Comparison of ENCODE assay signal across 9 mouse cellular contexts in the genomic region with DNA sequence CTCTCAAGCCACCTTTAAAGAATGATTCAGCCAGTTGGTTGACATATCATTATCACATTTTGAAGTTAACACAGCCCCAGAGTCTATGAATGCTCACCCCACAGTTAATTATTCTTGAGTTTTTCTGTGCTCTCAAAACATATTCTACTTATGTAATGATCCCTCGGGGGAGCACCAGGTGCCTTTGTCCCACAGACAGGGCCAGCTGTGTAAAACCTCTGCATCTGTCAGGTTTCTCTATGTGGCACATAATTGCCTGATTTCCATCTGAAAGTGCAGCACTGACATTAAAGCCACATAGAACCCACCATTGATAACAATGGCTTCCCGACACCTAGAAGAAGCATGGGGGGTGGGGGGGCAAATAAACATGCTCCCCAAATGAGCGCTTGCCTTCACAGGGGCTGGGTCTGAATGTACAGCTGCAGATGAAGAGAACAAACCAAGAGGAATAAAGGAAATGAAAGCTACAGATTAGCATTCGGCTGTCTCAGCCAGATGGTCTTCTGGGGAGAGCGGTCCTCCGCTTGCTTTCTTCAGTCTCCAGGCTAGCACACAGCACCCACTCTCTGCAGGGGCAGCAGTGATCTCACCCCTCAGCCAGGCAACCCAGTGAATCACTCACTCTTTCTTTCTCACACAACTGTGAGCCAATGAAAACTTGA.
DNase-seq lines count a peak whose midpoint lies in the region; ATAC-seq lines count a peak whose summit lies in the region.
"Had no signal": no experiment of that assay in that cellular context is flagged by ENCODE, and none has a peak within 500 bp of the region (broad histone marks: within the 10 kb centered on the region; RNA-seq: fewer than 3 reads in every experiment).

No protein-coding gene starts in this region.

- H3K4me2 ChIP-seq in heart, embryonic 12.5 days, result no peak overlapping the region
- H3K4me2 ChIP-seq in hindbrain, embryonic 12.5 days (replicated peaks), result peak overlapping the region; percentile 6; the same call in 1 of the 2 replicates
- no peak overlapping the region; the same call in 1 of the 2 replicates for H3K4me2 ChIP-seq in midbrain, embryonic 11.5 days
- H3K4me2 ChIP-seq: liver, embryonic 15.5 days had no signal

- intact Hi-C loops in heart, postnatal 25 days (cut with DNase I), result no loop called here

- H3K27ac ChIP-seq in heart, embryonic 12.5 days (ENCODE audit: poor library complexity, severe bottlenecking), result 0 out of 2 replicates have a peak overlapping the region, but pooled peaks have one; percentile 35
- H3K27ac ChIP-seq in hindbrain, embryonic 12.5 days, result 0 out of 2 replicates have a peak overlapping the region, but pooled peaks have one; percentile 26
- peak overlapping the region; percentile 48 for H3K27ac ChIP-seq in midbrain, embryonic 11.5 days (ENCODE audit: low read depth, low read length)
- H3K27ac ChIP-seq: liver, embryonic 15.5 days had no signal

- ATAC-seq in heart, embryonic 12.5 days (ENCODE audit: insufficient number of reproducible peaks, low FRiP score), result no peak; the same call in 1 of the 2 replicates
- peak; percentile 73; the same call in 1 of the 2 replicates for ATAC-seq in hindbrain, embryonic 12.5 days (ENCODE audit: low FRiP score)
- ATAC-seq in midbrain, embryonic 11.5 days (ENCODE audit: low FRiP score), result peak; percentile 62

- 66% methylated on average over 6 of the region's 6 CpGs for WGBS in heart, embryonic 12.5 days
- 41% methylated on average over 6 of the region's 6 CpGs for WGBS in hindbrain, embryonic 12.5 days
- 40% methylated on average over 6 of the region's 6 CpGs for WGBS in midbrain, embryonic 11.5 days

- H3K27me3 ChIP-seq in heart, embryonic 12.5 days (replicated peaks), result no peaks in the 10 kb centered on the region
- H3K27me3 ChIP-seq in hindbrain, embryonic 12.5 days, result no peaks in the 10 kb centered on the region
- H3K27me3 ChIP-seq in midbrain, embryonic 11.5 days (ENCODE audit: control insufficient read depth, insufficient read depth, low read length), result no peaks in the 10 kb centered on the region
- H3K27me3 ChIP-seq: liver, embryonic 15.5 days had no signal

- H3K4me1 ChIP-seq in heart, embryonic 12.5 days (replicated peaks), result peaks cover 13% of the 10 kb centered on the region; the same call in 1 of the 2 replicates
- peaks cover 13% of the 10 kb centered on the region for H3K4me1 ChIP-seq in hindbrain, embryonic 12.5 days
- H3K4me1 ChIP-seq in midbrain, embryonic 11.5 days (ENCODE audit: control insufficient read depth, insufficient read depth, low read length), result peaks cover 8% of the 10 kb centered on the region
- H3K4me1 ChIP-seq: liver, embryonic 15.5 days had no signal

- DNase-seq in heart, postnatal 25 days (ENCODE audit: low spot score), result no peak
- peak; percentile 89 for DNase-seq in brain, adult 2 months (ENCODE audit: low read depth, low spot score)
- DNase-seq in midbrain, embryonic 11.5 days (ENCODE audit: low spot score, missing footprints), result peak; percentile 85
- no peak for DNase-seq in MN1 (ENCODE audit: low spot score)
- DNase-seq in embryo, embryonic 11 days, result no peak
- no peak for DNase-seq in adrenal gland, postnatal 14 days

- no peaks in the 10 kb centered on the region for H3K9me3 ChIP-seq in heart, embryonic 12.5 days (replicated peaks)
- no peaks in the 10 kb centered on the region for H3K9me3 ChIP-seq in hindbrain, embryonic 12.5 days (replicated peaks)
- H3K9me3 ChIP-seq in midbrain, embryonic 11.5 days (ENCODE audit: control insufficient read depth, low read length), result no peaks in the 10 kb centered on the region
- H3K9me3 ChIP-seq: liver, embryonic 15.5 days had no signal

- no peaks in the 10 kb centered on the region for H3K36me3 ChIP-seq in heart, embryonic 12.5 days
- H3K36me3 ChIP-seq in hindbrain, embryonic 12.5 days, result no peaks in the 10 kb centered on the region
- no peaks in the 10 kb centered on the region for H3K36me3 ChIP-seq in midbrain, embryonic 11.5 days (ENCODE audit: control insufficient read depth, insufficient read depth, low read length)
- H3K36me3 ChIP-seq: liver, embryonic 15.5 days had no signal

- H3K4me3 ChIP-seq in heart, embryonic 12.5 days, result no peak overlapping the region
- no peak overlapping the region for H3K4me3 ChIP-seq in hindbrain, embryonic 12.5 days
- no peak overlapping the region for H3K4me3 ChIP-seq in midbrain, embryonic 11.5 days (ENCODE audit: low read depth, low read length)
- H3K4me3 ChIP-seq: liver, embryonic 15.5 days had no signal

- H3K9ac ChIP-seq in heart, embryonic 12.5 days, result no peak overlapping the region
- H3K9ac ChIP-seq in hindbrain, embryonic 12.5 days, result no peak overlapping the region
- no peak overlapping the region for H3K9ac ChIP-seq in midbrain, embryonic 11.5 days (ENCODE audit: low read length)
- H3K9ac ChIP-seq: liver, embryonic 15.5 days had no signal

Comparison
In these comparisons a context has a peak if more than half of its experiments do, and no peak if none do; other contexts are left out.
1. DNase-seq: peak in brain, adult 2 months (single experiment) and midbrain, embryonic 11.5 days (single experiment); none in heart, postnatal 25 days (single experiment), MN1 (single experiment), embryo, embryonic 11 days (single experiment) and adrenal gland, postnatal 14 days (single experiment).
2. Peak in every context shown above with its lines, with median percentiles within 50 percentile points of each other: H3K27ac ChIP-seq.